Mouse (Mus musculus) bone marrow, adult 2 months (tissue): Measurements from ENCODE around the gene Sox5. TPM values are rescaled to one million over a fixed set of nuclear protein-coding genes. Genes with fewer than 3 reads are reported as not detected.

Experiments used
- H3K27ac ChIP-seq: fragments of 200-500 bp; 2 replicates; pipeline ENCODE4 v1.5.1; 2012; ENCODE audit warnings: low read depth, mild to moderate bottlenecking, control low read depth, inconsistent platforms, low read length; ENCODE audit not compliant: control insufficient read depth, poor library complexity, insufficient read depth
- H3K4me1 ChIP-seq: fragments of 200-500 bp; 2 replicates; pipeline ENCODE4 v1.6.1; 2011; ENCODE audit warnings: low read length; ENCODE audit not compliant: control insufficient read depth, insufficient read depth
- H3K4me3 ChIP-seq: fragments of 200-500 bp; replicated peaks from 2 replicates; pipeline ENCODE3; 2011; ENCODE audit warnings: mild to moderate bottlenecking, low read depth, low read length, control low read depth; ENCODE audit not compliant: control insufficient read depth
- CTCF ChIP-seq: fragments of 200-500 bp; IDR thresholded peaks from 2 replicates; pipeline ENCODE4 v1.5.1; 2011; ENCODE audit warnings: low read length, control low read depth; ENCODE audit not compliant: control insufficient read depth, insufficient read depth
- POLR2A ChIP-seq: fragments of 200-500 bp; IDR thresholded peaks from 2 replicates; pipeline ENCODE4 v1.6.1; 2011; ENCODE audit warnings: low read depth, mild to moderate bottlenecking, control low read depth, low read length, borderline replicate concordance; ENCODE audit not compliant: control insufficient read depth
- WGBS: fragments of 180-500 bp; shearing (Covaris S2); methylation state at CpG from one replicate; pipeline ENCODE4 v1.1.7; 2018; 5-methylcytosine and 5-hydroxymethylcytosine counted together
- polyA plus RNA-seq: library from polyadenylated mRNA; stranded (reverse); fragments of >200 nt; gene quantifications from 2 replicates; pipeline ENCODE4 v1.2.4, GENCODE M21; 2011; ENCODE audit warnings: low replicate concordance; ENCODE audit not compliant: missing spikeins, insufficient read depth, insufficient read length

The Sox5 gene
- 1.1 TPM in 1 of 2 replicates, not detected in the other for polyA plus RNA-seq

DNA sequence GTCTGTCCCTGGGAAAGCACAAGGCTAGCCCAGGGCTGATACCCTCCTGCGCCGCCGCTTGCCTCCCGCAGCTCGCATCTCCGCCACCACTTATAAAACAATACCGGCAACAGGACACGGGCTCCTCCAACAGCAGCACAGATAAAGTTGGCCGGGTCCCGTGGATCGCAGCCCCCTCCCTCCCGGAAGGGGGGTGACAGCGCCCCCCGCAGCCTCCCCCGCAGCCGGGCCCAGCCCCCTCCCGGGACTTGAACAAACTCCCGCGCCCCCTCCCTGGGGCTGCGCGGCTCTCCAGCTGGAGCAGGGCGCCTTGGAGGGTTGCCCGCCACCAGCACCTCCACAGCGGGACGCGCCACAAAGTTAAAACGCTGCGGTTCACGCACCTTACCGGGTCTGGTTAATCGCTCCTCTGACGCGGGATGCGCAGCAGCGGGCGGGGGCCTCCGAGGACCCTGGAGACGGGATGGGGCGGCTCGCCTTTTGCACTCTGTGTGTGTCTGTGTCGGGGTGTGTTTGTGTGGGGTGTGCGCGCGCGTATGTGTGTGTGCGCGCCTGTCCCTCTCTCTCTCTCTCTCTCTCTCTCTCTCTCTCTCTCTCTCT, at the start of gene Sox5:
Gene Sox5 (minus strand): TSS at position 547 of the 600 bp plus-strand sequence.
- Histone ChIP-seq H3K4me1 (no peaks in the 10 kb centered on the region; the same call in 1 of the 2 replicates), H3K4me3 (peak within 1 kb of the TSS; percentile 81), H3K27ac (no peak within 1 kb of the TSS)
- under 1% methylated on average over 47 of the region's 47 CpGs for WGBS
- TF ChIP-seq POLR2A (no peak), CTCF (no peak)

GRCm38 (mm10) chr6:144825018-144825602, 43.3 kb upstream of the Sox5 start:
- H3K4me1 ChIP-seq, result peaks cover 3% of the 10 kb centered on the region; the same call in 1 of the 2 replicates
- H3K27ac ChIP-seq, result no peak overlapping the region
- WGBS, result 89% methylated on average over 6 of the region's 6 CpGs
- H3K4me3 ChIP-seq, result no peak overlapping the region
- TF ChIP-seq CTCF (no peak), POLR2A (no peak)

- Histone ChIP-seq H3K4me1 (peaks cover 3% of the 10 kb centered on the region; the same call in 1 of the 2 replicates), H3K4me3 (no peak overlapping the region), H3K27ac (no peak overlapping the region)
- no peak for TF ChIP-seq CTCF
- no peak for TF ChIP-seq POLR2A
- WGBS, result 77% methylated on average over 12 of the region's 12 CpGs
These were observed 42.4 kb upstream of the Sox5 start for GRCm38 (mm10) chr6:144824153-144824552.

- no peak overlapping the region for H3K27ac ChIP-seq
These were observed 40.8 kb upstream of the Sox5 start for GRCm38 (mm10) chr6:144822594-144822993.

GRCm38 (mm10) chr6:144821019-144821418, 39.2 kb upstream of the Sox5 start:
- no peak overlapping the region for H3K4me3 ChIP-seq
- 18% methylated on average over 6 of the region's 6 CpGs for WGBS
- TF ChIP-seq POLR2A (no peak), CTCF (no peak)
- H3K4me1 ChIP-seq, result peaks cover 8% of the 10 kb centered on the region
- H3K27ac ChIP-seq, result peak overlapping the region; percentile 11; the same call in 1 of the 2 replicates

More at GRCm38 (mm10) chr6:144822594-144822993, 40.8 kb upstream of the Sox5 start:
- 23% methylated on average over 14 of the region's 14 CpGs for WGBS
- Histone ChIP-seq H3K4me3 (no peak overlapping the region), H3K4me1 (peaks cover 4% of the 10 kb centered on the region; the same call in 1 of the 2 replicates)
- TF ChIP-seq CTCF (no peak), POLR2A (no peak)

DNA sequence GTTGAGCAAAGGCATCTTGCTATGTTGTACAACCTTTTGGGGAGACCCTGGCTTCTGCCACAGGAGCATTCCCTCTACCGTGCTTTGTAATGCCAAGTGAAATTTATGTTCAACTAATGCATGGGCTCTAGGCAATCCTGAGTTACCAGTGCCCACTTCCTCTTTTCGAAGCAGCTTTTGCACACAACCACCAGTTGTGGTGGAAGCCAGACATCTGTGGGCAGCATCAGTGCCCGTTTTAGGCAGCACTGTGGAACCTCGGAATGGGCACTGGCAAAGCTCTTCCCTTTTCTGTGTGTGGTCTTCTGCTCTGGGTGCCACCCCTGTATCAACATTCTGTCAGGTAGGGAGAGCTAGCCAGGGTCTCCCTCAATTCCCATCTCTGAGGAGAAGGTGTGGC, 36.2 kb upstream of the Sox5 start:
- 2% methylated on average over 4 of the region's 4 CpGs for WGBS
- H3K4me3 ChIP-seq, result no peak overlapping the region
- no peak for TF ChIP-seq CTCF
- no peak for TF ChIP-seq POLR2A
- peaks cover 8% of the 10 kb centered on the region for H3K4me1 ChIP-seq
- H3K27ac ChIP-seq, result no peak overlapping the region; the same call in 1 of the 2 replicates

GRCm38 (mm10) chr6:144817329-144817932, 35.7 kb upstream of the Sox5 start:
- no peak for TF ChIP-seq POLR2A
- no peak for TF ChIP-seq CTCF
- H3K4me1 ChIP-seq, result peaks cover 8% of the 10 kb centered on the region
- H3K27ac ChIP-seq, result peak overlapping the region; percentile 38
- 16% methylated on average over 5 of the region's 5 CpGs for WGBS
- no peak overlapping the region for H3K4me3 ChIP-seq

DNA sequence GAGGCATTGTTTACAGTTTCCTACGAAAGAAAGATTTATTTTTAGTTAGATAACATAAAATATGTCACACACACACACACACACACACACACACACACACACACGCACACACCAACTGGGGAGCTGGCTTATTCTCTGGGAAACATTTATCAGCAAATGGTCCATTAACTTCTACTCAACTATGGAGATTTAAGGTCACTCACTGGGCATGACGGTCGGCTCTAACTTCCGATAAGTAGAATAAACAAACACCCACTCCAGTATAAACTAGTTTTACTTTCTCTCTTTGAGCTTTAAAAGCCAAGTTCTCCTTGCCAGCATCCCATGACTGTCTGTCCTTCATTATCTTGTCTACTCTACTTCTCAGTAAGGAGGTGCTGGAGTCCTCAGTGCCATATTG, 33.8 kb upstream of the Sox5 start:
- peaks cover 5% of the 10 kb centered on the region for H3K4me1 ChIP-seq
- no peak overlapping the region for H3K4me3 ChIP-seq
- TF ChIP-seq CTCF (no peak), POLR2A (no peak)
- 82% methylated on average over 5 of the region's 5 CpGs for WGBS
- no peak overlapping the region for H3K27ac ChIP-seq

- H3K27ac ChIP-seq, result no peak overlapping the region
- WGBS, result 52% methylated on average over 6 of the region's 6 CpGs
- H3K4me1 ChIP-seq, result peaks cover 5% of the 10 kb centered on the region
- no peak overlapping the region for H3K4me3 ChIP-seq
- TF ChIP-seq CTCF, result no peak
- TF ChIP-seq POLR2A, result no peak
These were observed 33.2 kb upstream of the Sox5 start for GRCm38 (mm10) chr6:144814931-144815364.
